Mouse (Mus musculus): Measurements from ENCODE around the gene Fbxl17.

DNA sequence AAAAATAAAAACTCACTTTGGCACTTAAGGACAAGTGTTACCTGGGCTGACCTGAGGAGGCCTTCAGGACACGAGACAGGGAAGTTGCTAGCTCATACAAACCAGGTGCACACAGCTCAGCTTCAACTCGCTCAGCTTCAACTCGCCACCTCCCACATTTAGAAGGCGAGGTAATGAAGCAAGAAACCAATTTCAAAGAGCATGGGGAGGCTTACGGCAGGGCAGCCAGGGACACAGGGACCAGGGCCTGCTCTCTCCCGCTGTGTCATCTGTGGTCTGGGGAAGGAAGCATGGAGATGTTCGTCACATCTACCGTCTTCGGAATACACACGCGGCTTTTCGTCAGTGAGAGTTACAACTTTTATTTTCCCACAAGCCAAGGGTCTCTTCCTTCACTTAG is 491.9 kb downstream of the Fbxl17 start:
- TF ChIP-seq CTCF (IDR thresholded peaks at IDR 0.05) (no peak), EP300 (IDR thresholded peaks at IDR 0.05; ENCODE audit: insufficient read depth, low read depth, low read length) (no peak)
